Mouse (Mus musculus): ENCODE results near the gene 2010111I01Rik. TPM values are rescaled to one million over a fixed set of nuclear protein-coding genes. Genes with fewer than 3 reads are reported as not detected.
"Not testable (repeated sequence)": the region's sequence is repeated elsewhere in the genome, so short reads cannot be mapped to it uniquely, and the experiment has no call there.

2010111I01Rik gene
- total RNA-seq, 2 experiments from 2014 or later, result 87.8 to 90.0 TPM

- intact Hi-C loops (cut with DNase I), result loop anchor here (5.0 kb wide), 1 partner anchor 262 kb away; no protein-coding TSS in a partner anchor
- not testable (repeated sequence) for DNase-seq
Measured at GRCm38 (mm10) chr13:63234520-63234919, 269.8 kb downstream of the 2010111I01Rik start.

- no peak for DNase-seq
- intact Hi-C loops (cut with DNase I), result no loop called here
Measured at GRCm38 (mm10) chr13:63235551-63235950, 270.9 kb downstream of the 2010111I01Rik start.

- intact Hi-C loops (cut with DNase I), result no loop called here
- DNase-seq, result no peak
Measured at GRCm38 (mm10) chr13:63236159-63236893, 271.6 kb downstream of the 2010111I01Rik start.

- DNase-seq, result no peak
- intact Hi-C loops (cut with DNase I), result loop anchor here (2.0 kb wide), 1 partner anchor 191 kb away; no protein-coding TSS in a partner anchor
Measured at GRCm38 (mm10) chr13:63238045-63238444, 273.4 kb downstream of the 2010111I01Rik start.

- peak in 1 of 2 experiments; percentile 58 for DNase-seq
- intact Hi-C loops (cut with DNase I), result loop anchor here (2.0 kb wide), 1 partner anchor 193 kb away; no protein-coding TSS in a partner anchor
Measured at GRCm38 (mm10) chr13:63239301-63239804, 274.7 kb downstream of the 2010111I01Rik start.

- intact Hi-C loops (cut with DNase I), result loop anchor here (2.0 to 10.0 kb wide), 5 partner anchors 91 to 325 kb away; no protein-coding TSS in a partner anchor
- peak; percentile 87 to 88 for DNase-seq
Measured at GRCm38 (mm10) chr13:63239877-63240671, 275.4 kb downstream of the 2010111I01Rik start.

GRCm38 (mm10) chr13:63240835-63241234, 276.1 kb downstream of the 2010111I01Rik start:
- intact Hi-C loops (cut with DNase I), result loop anchor here (2.0 to 10.0 kb wide), 4 partner anchors 90 to 324 kb away; no protein-coding TSS in a partner anchor
- peak in 1 of 2 experiments; percentile 50 for DNase-seq

GRCm38 (mm10) chr13:63241665-63242064, 277.0 kb downstream of the 2010111I01Rik start:
- intact Hi-C loops (cut with DNase I), result loop anchor here (2.0 to 10.0 kb wide), 5 partner anchors 33 to 323 kb away; no protein-coding TSS in a partner anchor
- DNase-seq, result peak in 1 of 2 experiments; percentile 30

GRCm38 (mm10) chr13:63242401-63243192, 277.9 kb downstream of the 2010111I01Rik start:
- intact Hi-C loops (cut with DNase I), result loop anchor here (2.0 to 10.0 kb wide), 4 partner anchors 32 to 322 kb away; no protein-coding TSS in a partner anchor
- DNase-seq, result peak in 1 of 2 experiments; percentile 64

- intact Hi-C loops (cut with DNase I), result loop anchor here (2.0 to 10.0 kb wide), 4 partner anchors 31 to 321 kb away; no protein-coding TSS in a partner anchor
- peak in 1 of 2 experiments; percentile 49 for DNase-seq
Measured at GRCm38 (mm10) chr13:63243586-63243985, 278.9 kb downstream of the 2010111I01Rik start.

GRCm38 (mm10) chr13:63244425-63244824, 279.7 kb downstream of the 2010111I01Rik start:
- intact Hi-C loops (cut with DNase I), result loop anchor here (5.0 to 10.0 kb wide), 3 partner anchors 132 to 320 kb away; no protein-coding TSS in a partner anchor
- DNase-seq, result no peak

GRCm38 (mm10) chr13:63245218-63245617, 280.5 kb downstream of the 2010111I01Rik start:
- intact Hi-C loops (cut with DNase I), result loop anchor here (10.0 kb wide), 1 partner anchor 320 kb away; no protein-coding TSS in a partner anchor
- no peak for DNase-seq

GRCm38 (mm10) chr13:63245812-63246211, 281.1 kb downstream of the 2010111I01Rik start:
- DNase-seq, result no peak
- intact Hi-C loops (cut with DNase I), result loop anchor here (10.0 kb wide), 1 partner anchor 319 kb away; no protein-coding TSS in a partner anchor

- intact Hi-C loops (cut with DNase I), result loop anchor here (10.0 kb wide), 1 partner anchor 318 kb away; no protein-coding TSS in a partner anchor
- DNase-seq, result no peak
Measured at GRCm38 (mm10) chr13:63246332-63246940, 281.7 kb downstream of the 2010111I01Rik start.

- no peak for DNase-seq
- intact Hi-C loops (cut with DNase I), result loop anchor here (10.0 kb wide), 1 partner anchor 318 kb away; no protein-coding TSS in a partner anchor
Measured at GRCm38 (mm10) chr13:63247041-63247440, 282.3 kb downstream of the 2010111I01Rik start.

GRCm38 (mm10) chr13:63247631-63248030, 282.9 kb downstream of the 2010111I01Rik start:
- DNase-seq, result no peak
- intact Hi-C loops (cut with DNase I), result loop anchor here (10.0 kb wide), 1 partner anchor 317 kb away; no protein-coding TSS in a partner anchor

GRCm38 (mm10) chr13:63248318-63248717, 283.6 kb downstream of the 2010111I01Rik start:
- intact Hi-C loops (cut with DNase I), result loop anchor here (10.0 kb wide), 1 partner anchor 316 kb away; no protein-coding TSS in a partner anchor
- no peak for DNase-seq

GRCm38 (mm10) chr13:63249171-63249570, 284.5 kb downstream of the 2010111I01Rik start:
- intact Hi-C loops (cut with DNase I), result loop anchor here (10.0 kb wide), 1 partner anchor 316 kb away; no protein-coding TSS in a partner anchor
- DNase-seq, result no peak

Data from heart, postnatal 36 days (tissue).